Mouse (Mus musculus) retina, embryonic 14.5 days (tissue): ENCODE data around the gene Tomm6.

Experiments
- DNase-seq: peaks from one replicate; pipeline ENCODE4 v3.0.0-alpha.2; 2015; ENCODE audit warnings: low spot score

The Tomm6 gene

DNA sequence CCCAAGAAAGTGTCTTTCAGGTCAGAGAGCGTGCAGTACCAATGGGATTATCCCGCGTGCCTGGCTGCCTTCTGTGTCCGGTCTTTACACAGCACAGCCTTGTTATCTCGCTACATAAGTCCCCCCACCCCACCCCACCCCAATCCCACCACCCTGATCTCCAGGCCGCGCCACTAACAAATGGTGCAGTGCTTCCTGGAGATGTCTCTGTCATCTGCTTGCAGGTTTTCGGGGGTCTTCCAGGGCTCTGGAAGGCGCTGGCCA lies at the start of gene Tomm6:
Gene Tomm6, minus strand, starts transcription at position 43 of the 264 bp plus-strand sequence.
- no peak for DNase-seq

DNA sequence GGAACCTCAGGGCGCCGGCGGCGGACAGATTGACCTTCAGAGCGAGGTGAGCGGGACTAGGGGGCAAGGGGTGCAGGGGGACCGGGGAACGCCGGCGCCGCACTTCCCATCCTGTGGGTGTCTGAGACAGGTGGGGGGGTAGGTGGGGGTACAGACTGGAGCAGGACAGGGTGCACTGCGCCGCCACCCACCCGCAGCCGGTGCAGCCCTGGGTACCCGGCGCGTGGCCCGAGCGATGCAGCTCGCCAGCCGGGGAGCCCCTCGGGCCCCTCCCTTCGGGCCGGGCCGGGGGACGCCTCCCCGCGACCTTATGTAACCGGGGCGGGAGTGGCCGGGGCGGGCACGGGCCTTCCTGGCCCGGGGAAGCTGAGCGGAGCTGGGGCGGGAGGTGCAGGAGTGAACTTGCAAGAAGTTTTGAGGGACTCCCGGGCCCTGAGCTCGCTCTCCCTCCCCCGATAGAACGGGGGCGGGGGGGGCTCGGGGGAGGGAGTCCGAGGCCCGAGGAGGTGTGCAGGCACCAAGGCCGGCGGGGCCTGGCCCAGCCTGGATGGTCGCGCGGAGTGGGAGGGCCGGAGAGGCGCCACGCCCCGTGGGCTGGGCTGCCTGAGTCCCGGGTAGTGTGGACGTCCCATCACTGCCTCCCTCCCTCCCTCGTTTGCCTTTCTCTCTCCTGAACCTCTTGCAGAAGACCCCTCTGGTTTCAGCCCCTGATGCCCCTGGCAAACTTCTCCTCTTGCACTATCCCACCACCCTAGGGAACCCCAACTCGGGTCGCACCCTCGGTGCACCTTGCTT lies 49.3 kb upstream of the Tomm6 start:
- DNase-seq: peak; percentile 72

DNA sequence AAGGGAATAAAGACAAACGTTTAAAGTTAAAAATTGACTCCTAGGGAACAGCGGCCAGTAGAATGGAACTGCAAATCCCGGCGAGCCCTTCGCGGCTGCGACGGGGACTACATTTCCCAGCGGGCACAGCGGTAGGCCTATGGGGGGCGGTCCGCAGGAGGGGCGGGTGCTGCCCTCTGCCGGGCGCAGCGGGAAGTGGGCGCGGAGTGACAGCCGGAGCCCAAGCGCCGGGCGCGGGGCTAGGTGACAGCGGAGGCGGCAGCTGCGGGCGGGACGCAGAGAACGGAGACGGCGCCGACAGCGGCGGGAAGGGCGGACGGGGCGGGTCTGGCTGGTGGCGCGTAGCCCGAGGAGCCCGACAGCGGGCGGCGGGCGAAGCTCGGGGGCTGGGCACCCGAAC lies 48.7 kb upstream of the Tomm6 start, which contains the start of gene Tfeb:
Gene Tfeb, plus strand, starts transcription at position 175 of the 400 bp plus-strand sequence.
- DNase-seq: peak; percentile 98

GRCm38 (mm10) chr17:47735553-47736100 lies 47.4 kb upstream of the Tomm6 start:
- DNase-seq: no peak

GRCm38 (mm10) chr17:47730633-47731575 lies 42.7 kb upstream of the Tomm6 start:
- DNase-seq: no peak

DNA sequence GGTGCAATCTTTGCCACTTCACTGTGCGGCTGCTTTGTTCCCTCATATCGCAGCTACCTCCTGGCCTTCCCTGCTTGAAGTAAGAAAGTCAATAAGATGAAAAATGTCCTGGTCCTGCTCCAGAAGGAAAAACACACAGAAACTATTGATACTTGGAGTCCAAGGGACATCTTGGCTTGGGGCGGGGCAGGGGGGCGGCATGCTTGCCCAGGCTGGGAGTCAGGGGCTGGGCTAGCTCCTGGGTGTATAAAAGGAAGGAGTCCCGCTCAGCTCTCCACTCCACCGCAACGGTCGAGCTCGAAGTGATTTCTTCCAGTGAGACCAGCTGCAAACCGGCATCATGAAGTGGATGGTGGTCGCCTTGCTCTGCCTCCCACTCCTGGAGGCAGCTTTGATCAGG lies 38.4 kb upstream of the Tomm6 start, which contains the start of gene Pgc:
Gene Pgc, plus strand, starts transcription at position 277 of the 400 bp plus-strand sequence.
- no peak for DNase-seq

GRCm38 (mm10) chr17:47721183-47721582 lies 33.0 kb upstream of the Tomm6 start:
- DNase-seq: no peak

DNA sequence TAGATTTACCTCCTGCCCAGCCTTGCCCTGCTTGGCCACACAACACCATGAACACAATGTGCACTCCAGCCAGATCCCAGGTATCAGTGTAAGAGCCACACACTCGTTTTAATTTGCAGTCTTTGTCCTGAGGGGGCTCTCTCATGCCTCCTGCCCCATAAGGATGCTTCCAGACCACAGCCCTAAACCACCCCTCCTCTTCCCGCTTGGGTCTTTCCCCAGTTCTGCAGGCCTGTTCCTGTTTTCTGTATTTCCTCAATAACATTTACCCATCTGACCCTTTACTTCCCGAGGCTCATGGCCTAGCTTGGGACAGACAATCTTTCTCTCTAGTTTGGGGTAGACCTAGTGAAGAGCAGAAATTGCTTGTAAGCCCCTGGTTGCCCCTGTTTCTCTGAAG lies 26.9 kb upstream of the Tomm6 start:
- no peak for DNase-seq

- no peak for DNase-seq
Measured at GRCm38 (mm10) chr17:47712889-47713571, 24.8 kb upstream of the Tomm6 start.

GRCm38 (mm10) chr17:47711883-47712282 lies 23.7 kb upstream of the Tomm6 start:
- no peak for DNase-seq

GRCm38 (mm10) chr17:47710036-47710435 lies 21.9 kb upstream of the Tomm6 start:
- DNase-seq: no peak

- no peak for DNase-seq
Measured at GRCm38 (mm10) chr17:47708972-47709371, 20.8 kb upstream of the Tomm6 start.

DNA sequence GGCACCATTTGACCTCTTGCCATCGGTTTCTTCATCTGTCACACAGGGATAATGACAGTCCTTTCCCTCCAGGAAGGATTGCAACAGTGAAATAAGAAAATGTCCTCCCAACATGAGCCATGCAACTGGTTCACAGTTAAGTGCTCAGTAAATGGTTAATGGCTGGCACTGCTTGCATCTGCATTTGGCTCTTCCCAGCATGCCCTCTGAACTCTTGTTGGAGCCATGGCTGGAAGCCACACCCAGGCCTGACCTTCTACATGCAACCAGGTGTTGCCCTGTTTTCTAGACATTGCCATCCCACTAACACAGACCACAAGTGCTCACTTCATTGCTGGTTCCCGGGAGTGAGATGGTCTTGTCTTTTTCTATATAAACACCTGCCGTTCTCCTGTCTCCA lies 19.8 kb upstream of the Tomm6 start:
- no peak for DNase-seq

DNA sequence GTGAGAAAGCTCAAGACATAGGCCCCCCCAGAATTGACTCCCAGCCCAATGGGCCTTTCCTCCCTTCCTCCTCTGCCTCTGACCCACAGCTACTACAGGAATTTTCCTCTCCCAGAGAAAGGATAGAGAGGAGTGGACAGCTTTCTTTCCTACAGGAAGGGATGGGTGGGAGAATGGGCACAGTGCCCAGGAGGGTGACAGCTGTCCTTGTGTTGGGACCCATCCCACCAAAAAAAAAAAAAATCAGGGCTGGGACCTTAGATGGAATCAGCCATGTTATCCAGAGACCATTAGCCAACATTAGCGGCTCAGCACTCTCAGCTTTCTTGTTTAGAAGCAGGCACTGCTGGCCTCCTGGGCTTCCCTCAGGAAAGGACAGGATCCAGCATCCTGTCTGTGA lies 18.0 kb upstream of the Tomm6 start:
- no peak for DNase-seq

DNA sequence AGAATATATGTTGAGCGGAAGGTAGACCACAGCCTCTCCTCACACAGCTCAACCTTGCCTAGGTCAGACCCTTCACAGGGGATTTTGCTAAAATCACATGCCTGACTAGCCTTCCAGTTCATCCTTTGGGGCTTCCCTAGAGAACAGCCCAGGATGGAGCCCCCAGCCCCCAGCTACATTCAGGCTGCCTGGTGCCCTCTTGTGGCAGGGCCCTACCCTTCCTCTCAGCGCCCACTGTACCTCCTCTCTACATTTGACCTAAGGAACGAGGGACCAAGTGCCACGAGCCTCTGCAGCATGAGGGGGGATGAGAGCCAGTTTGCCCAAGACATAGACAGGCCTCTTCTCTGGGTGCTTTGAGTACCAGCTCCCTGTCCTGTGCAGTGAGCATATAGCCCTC lies 16.5 kb upstream of the Tomm6 start:
- no peak for DNase-seq

DNA sequence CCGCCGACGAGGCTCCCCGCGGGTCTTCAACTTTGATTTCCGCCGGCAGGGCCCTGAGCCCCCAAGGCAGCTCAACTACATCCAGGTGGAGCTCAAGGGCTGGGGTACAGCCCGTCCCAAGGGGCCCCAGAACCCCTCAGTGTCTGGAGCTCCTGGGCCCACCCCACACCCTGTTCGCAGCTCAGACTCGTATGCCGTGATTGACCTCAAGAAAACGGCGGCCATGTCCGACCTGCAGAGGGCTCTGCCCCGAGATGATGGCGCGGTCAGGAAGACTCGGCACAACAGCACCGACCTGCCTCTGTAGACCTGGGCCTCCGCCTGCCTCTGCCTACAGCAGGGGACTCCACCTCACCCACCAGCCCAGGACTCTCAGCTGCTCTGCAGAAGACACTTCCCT lies 15.4 kb upstream of the Tomm6 start:
- no peak for DNase-seq

DNA sequence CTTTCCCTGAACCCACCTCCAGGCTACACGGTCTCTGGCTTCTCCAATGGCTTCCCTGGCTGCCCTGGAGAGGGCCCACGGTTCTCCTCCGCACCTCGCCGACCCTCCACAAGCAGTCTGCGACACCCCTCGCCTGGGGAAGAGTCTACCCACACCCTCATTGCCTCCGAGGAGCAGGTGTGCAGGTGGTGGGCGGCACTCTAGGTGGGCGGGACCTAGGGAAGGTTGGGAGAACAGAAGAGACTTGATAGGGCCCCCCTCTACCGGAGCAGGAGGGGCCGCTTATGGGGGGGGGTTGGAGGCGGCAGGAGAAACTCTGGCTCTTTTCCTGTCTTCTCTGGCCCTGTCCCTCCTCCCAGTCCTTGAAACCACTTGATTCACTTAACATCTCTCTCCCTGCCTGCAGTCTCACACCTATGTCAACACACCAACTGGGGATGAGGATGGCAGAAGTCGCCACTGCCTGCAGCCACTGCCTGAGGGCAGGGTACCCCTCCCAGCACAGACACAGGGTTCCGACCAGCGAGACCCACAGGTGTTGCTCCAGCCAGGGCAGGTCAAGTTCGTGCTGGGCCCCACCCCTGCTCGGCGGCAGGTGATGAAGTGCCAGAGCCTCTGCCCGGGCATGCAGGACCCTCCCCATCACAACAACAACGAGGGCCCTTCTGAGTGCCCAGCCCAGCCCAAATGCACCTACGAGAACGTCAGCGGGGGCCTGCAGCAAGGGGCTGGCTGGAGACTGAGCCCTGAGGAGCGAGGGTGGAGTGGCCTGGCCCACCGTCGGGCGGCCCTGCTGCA lies 14.6 kb upstream of the Tomm6 start:
- DNase-seq: no peak

DNA sequence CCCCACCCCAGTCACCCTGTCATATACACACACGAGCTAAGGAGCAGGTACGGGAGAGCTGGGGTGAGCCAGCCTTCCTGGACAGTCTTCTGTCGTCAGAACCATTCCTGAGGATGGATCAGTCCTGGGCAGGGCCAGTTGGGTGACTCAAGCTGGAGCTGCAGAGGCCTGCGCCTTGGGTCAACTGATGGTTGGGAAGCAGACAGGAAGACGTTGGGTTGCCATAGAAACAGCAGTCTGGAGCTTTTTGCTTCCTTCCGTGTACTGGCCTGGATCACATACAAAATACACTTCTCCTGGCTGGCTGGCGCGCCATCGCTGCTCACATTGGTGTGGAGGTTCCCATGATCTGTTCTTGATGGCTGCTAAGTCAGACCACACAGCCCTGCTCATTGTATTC lies 13.6 kb upstream of the Tomm6 start:
- no peak for DNase-seq

DNA sequence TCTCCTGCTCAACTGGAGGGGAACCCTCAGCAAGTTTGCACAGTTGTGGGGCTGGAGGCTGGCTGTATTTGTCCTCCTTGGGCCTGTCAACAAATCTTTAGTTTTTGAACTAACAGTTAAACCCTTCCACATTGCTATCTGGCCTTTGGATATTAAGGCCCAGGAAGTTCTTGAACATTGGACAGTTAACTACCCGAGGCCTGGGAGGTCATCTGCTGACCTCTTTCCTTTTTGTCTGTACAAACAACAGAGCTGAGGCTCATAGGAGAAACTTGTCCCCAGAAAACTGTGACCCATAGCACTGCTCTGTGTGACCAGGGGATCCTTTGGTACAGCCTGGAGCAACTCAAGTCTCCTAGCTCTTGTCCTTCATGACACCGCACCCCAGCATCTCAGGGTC lies 10.9 kb upstream of the Tomm6 start:
- DNase-seq: no peak

DNA sequence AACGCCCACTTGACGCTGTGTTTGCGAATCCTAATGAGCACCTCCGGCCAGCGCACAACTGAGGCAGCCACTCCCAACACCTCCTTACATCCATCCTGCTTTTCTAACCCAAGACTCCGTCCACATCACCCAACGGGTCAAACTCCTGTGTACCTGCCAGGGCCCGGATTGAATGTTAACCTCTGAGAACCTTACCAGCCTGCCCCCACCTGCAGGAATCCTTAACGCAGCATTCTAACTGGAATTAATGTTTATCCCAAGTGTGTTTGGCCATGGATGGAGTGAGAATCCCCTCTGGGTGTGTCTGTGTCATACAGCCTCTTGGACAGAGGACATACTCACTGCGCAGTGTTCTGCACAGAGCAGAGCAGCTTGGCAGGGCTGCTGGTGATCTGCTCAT lies 10.0 kb upstream of the Tomm6 start:
- DNase-seq: no peak

DNA sequence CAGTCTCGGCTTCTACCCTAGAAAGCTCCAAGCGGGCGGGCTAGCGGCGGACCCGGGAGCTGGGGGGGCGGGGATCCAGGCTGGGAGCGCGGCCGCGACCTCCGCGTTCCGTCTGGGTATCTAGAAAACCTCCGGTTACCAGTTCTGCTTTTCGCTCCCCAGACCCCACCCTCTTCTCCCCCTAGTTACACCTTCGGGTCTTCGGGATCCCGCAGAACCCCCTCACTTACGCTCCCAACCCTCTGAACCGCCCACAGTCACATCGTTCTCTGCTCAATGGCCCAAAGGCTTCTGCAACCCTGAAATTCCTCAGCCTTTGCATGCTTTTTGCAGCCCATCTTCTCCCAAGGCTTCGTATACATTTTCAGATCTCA lies 7.1 kb upstream of the Tomm6 start:
- DNase-seq: no peak
